ENCODE assay signal across 19 mouse cellular contexts in the genomic region with DNA sequence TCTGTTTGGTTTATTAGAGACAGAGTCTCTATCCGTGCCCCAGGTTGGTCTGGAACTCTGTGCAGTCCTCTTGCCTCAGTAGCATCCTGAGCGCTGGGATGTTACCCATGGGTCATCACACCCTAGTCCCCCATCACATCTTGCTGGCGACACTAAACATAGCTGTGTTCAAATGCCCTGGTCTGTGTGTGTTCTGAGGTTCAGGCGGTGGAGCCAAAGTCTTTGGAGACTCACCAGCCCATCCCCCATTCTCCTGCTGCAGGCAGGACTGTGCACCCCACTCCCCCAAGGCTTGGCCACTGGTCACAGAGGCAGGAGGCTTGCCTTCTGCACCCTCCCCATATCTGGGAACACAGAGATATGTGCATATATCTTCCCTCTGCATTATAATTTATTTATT. TPM values are rescaled to one million over a fixed set of nuclear protein-coding genes. Genes with fewer than 3 reads are reported as not detected.
A peak's percentile ranks its signal among the peaks of the same experiment; 100 is the strongest.
DNase-seq lines count a peak whose midpoint lies in the region; ATAC-seq and TF ChIP-seq lines count a peak whose summit lies in the region.
"Had no signal": no experiment of that assay in that cellular context is flagged by ENCODE, and none has a peak within 500 bp of the region (broad histone marks: within the 10 kb centered on the region; RNA-seq: fewer than 3 reads in every experiment).

No protein-coding gene starts in this region.

- WGBS in heart, adult 2 months: 40% methylated on average over 4 of the region's 4 CpGs
- 68% methylated on average over 4 of the region's 4 CpGs for WGBS in kidney, postnatal 0 days
- WGBS in kidney, embryonic 15.5 days: 76% methylated on average over 4 of the region's 4 CpGs
- 67% methylated on average over 4 of the region's 4 CpGs for WGBS in hindbrain, embryonic 14.5 days
- 64% methylated on average over 4 of the region's 4 CpGs for WGBS in midbrain, embryonic 14.5 days

- no peaks in the 10 kb centered on the region for H3K27me3 ChIP-seq in heart, adult 2 months (ENCODE audit: control insufficient read depth, insufficient read depth, low read length)
- H3K27me3 ChIP-seq in kidney, postnatal 0 days (ENCODE audit: insufficient read depth, low read length): no peaks in the 10 kb centered on the region
- peaks cover 27% of the 10 kb centered on the region for H3K27me3 ChIP-seq in kidney, embryonic 15.5 days
- H3K27me3 ChIP-seq in hindbrain, embryonic 14.5 days (ENCODE audit: control insufficient read depth, insufficient read depth, low read length): no peaks in the 10 kb centered on the region
- H3K27me3 ChIP-seq in midbrain, embryonic 14.5 days (ENCODE audit: control insufficient read depth, insufficient read depth, low read length): no peaks in the 10 kb centered on the region

- no peak; the same call in none of the 2 replicates for TF ChIP-seq POLR2A in heart, adult 2 months (IDR thresholded peaks at IDR 0.05; ENCODE audit: insufficient read depth, low read depth, low read length)

- H3K4me2 ChIP-seq in kidney, postnatal 0 days (ENCODE audit: low read length): no peak overlapping the region
- no peak overlapping the region for H3K4me2 ChIP-seq in kidney, embryonic 15.5 days
- H3K4me2 ChIP-seq in hindbrain, embryonic 14.5 days (replicated peaks): no peak overlapping the region
- no peak overlapping the region for H3K4me2 ChIP-seq in midbrain, embryonic 14.5 days (ENCODE audit: low read length)

- peak overlapping the region; percentile 78 for H3K27ac ChIP-seq in heart, adult 2 months
- no peak overlapping the region for H3K27ac ChIP-seq in kidney, postnatal 0 days
- no peak overlapping the region for H3K27ac ChIP-seq in kidney, embryonic 15.5 days
- H3K27ac ChIP-seq in hindbrain, embryonic 14.5 days: no peak overlapping the region
- H3K27ac ChIP-seq in midbrain, embryonic 14.5 days (replicated peaks; ENCODE audit: low read depth, low read length): peak overlapping the region; percentile 41; the same call in 1 of the 2 replicates

- no peaks in the 10 kb centered on the region for H3K9me3 ChIP-seq in kidney, postnatal 0 days (replicated peaks; ENCODE audit: low read length)
- H3K9me3 ChIP-seq in kidney, embryonic 15.5 days (replicated peaks): no peaks in the 10 kb centered on the region
- H3K9me3 ChIP-seq in hindbrain, embryonic 14.5 days (ENCODE audit: control insufficient read depth, low read length): no peaks in the 10 kb centered on the region
- no peaks in the 10 kb centered on the region for H3K9me3 ChIP-seq in midbrain, embryonic 14.5 days (ENCODE audit: control insufficient read depth, low read length)

- no peak overlapping the region for H3K4me3 ChIP-seq in heart, adult 2 months
- no peak overlapping the region for H3K4me3 ChIP-seq in kidney, postnatal 0 days (replicated peaks; ENCODE audit: low read depth, low read length)
- no peak overlapping the region for H3K4me3 ChIP-seq in kidney, embryonic 15.5 days (replicated peaks)
- no peak overlapping the region for H3K4me3 ChIP-seq in hindbrain, embryonic 14.5 days (replicated peaks; ENCODE audit: low read length)
- no peak overlapping the region for H3K4me3 ChIP-seq in midbrain, embryonic 14.5 days (replicated peaks; ENCODE audit: low read depth, low read length)

- no peak for TF ChIP-seq CTCF in heart, adult 2 months (IDR thresholded peaks at IDR 0.05)
- TF ChIP-seq CTCF in kidney, postnatal 0 days (IDR thresholded peaks at IDR 0.05; ENCODE audit: low read depth): no peak

- no peak for DNase-seq in heart, adult 2 months
- no peak for DNase-seq in heart, postnatal 4 days
- DNase-seq in kidney, postnatal 0 days (ENCODE audit: low spot score): no peak
- DNase-seq in hindbrain, embryonic 14.5 days (ENCODE audit: low spot score): no peak
- no peak for DNase-seq in midbrain, embryonic 14.5 days
- DNase-seq in left cerebral cortex, postnatal 4 days: no peak
- DNase-seq: embryo, embryonic 11 days; kidney, postnatal 14 days; right cerebral cortex, postnatal 4 days; thymus, adult 2 months had no signal

- intact Hi-C loops in heart, adult 2 months (cut with DNase I): no loop called here
- intact Hi-C loops in left cerebral cortex, postnatal 4 days (cut with DNase I): no loop called here

- no peaks in the 10 kb centered on the region for H3K79me2 ChIP-seq in heart, adult 2 months (replicated peaks; ENCODE audit: control insufficient read depth, insufficient read depth, low read length)

- no peak overlapping the region for H3K9ac ChIP-seq in heart, adult 2 months (ENCODE audit: low read depth, low read length)
- H3K9ac ChIP-seq in kidney, postnatal 0 days (ENCODE audit: low read depth, low read length): no peak overlapping the region
- no peak overlapping the region for H3K9ac ChIP-seq in kidney, embryonic 15.5 days
- no peak overlapping the region for H3K9ac ChIP-seq in hindbrain, embryonic 14.5 days
- H3K9ac ChIP-seq in midbrain, embryonic 14.5 days (replicated peaks; ENCODE audit: low read length): no peak overlapping the region

- TF ChIP-seq EP300 in heart, adult 2 months (IDR thresholded peaks at IDR 0.05; ENCODE audit: insufficient read depth, low read depth, low read length): no peak

- no peaks in the 10 kb centered on the region for H3K36me3 ChIP-seq in heart, adult 2 months (ENCODE audit: control insufficient read depth, insufficient read depth, low read length)
- H3K36me3 ChIP-seq in kidney, postnatal 0 days (ENCODE audit: insufficient read depth, low read length): no peaks in the 10 kb centered on the region
- H3K36me3 ChIP-seq in kidney, embryonic 15.5 days: no peaks in the 10 kb centered on the region
- H3K36me3 ChIP-seq in hindbrain, embryonic 14.5 days (replicated peaks; ENCODE audit: control insufficient read depth, insufficient read depth): peaks cover 40% of the 10 kb centered on the region
- peaks cover 44% of the 10 kb centered on the region for H3K36me3 ChIP-seq in midbrain, embryonic 14.5 days (ENCODE audit: control insufficient read depth, insufficient read depth, low read length)

- 0 out of 2 replicates have a peak, but pooled peaks have one; percentile 2 for ATAC-seq in kidney, postnatal 0 days (replicated peaks; ENCODE audit: low FRiP score, low read depth)
- ATAC-seq in kidney, embryonic 15.5 days (replicated peaks; ENCODE audit: low FRiP score): no peak; the same call in 1 of the 2 replicates
- ATAC-seq in hindbrain, embryonic 14.5 days (ENCODE audit: low FRiP score): peak; percentile 8; the same call in 1 of the 2 replicates
- ATAC-seq in midbrain, embryonic 14.5 days (ENCODE audit: low FRiP score, low TSS enrichment): no peak
- ATAC-seq: lung, postnatal 0 days had no signal

- H3K4me1 ChIP-seq in heart, adult 2 months (ENCODE audit: control insufficient read depth, insufficient read depth, low read length): no peaks in the 10 kb centered on the region
- no peaks in the 10 kb centered on the region for H3K4me1 ChIP-seq in kidney, postnatal 0 days (replicated peaks; ENCODE audit: insufficient read depth, low read length)
- H3K4me1 ChIP-seq in kidney, embryonic 15.5 days: no peaks in the 10 kb centered on the region
- H3K4me1 ChIP-seq in hindbrain, embryonic 14.5 days (replicated peaks; ENCODE audit: control insufficient read depth, insufficient read depth, low read length): no peaks in the 10 kb centered on the region
- no peaks in the 10 kb centered on the region for H3K4me1 ChIP-seq in midbrain, embryonic 14.5 days (ENCODE audit: control insufficient read depth, insufficient read depth, low read length)

RNA-seq across cellular contexts. Expression of gene Nmrk2, which starts 2.3 kb away (rescaled TPM):
- 1 to 10 TPM; 8.7 to 8.8 TPM for total RNA-seq in heart, adult 2 months (2021)
- 4.7 and 6.3 TPM in 2 replicates for polyA plus RNA-seq in heart, adult 2 months (2012; rRNA removed)
- total RNA-seq in heart, postnatal 4 days (2021): 10 to 100 TPM; 44.1 to 74.9 TPM
- not detected in 2 replicates for polyA plus RNA-seq in kidney, postnatal 0 days (2015; fragmentation: Nextera tagmentation; extraction: Ambion mirVana)
- 0.18 TPM in 1 of 2 replicates, not detected in the other for polyA plus RNA-seq in kidney, embryonic 15.5 days (2015; fragmentation: Nextera tagmentation; extraction: Ambion mirVana)
- polyA plus RNA-seq in hindbrain, embryonic 14.5 days (2014; fragmentation: Nextera tagmentation; extraction: Ambion mirVana): 0.14 TPM in 1 of 2 replicates, not detected in the other
- not detected in 2 replicates for polyA plus RNA-seq in midbrain, embryonic 14.5 days (2014; fragmentation: Nextera tagmentation; extraction: Ambion mirVana)
- under 1 TPM in 1 of 2 experiments, not detected in 1; 0.44 TPM for total RNA-seq in left cerebral cortex, postnatal 4 days (2021)
- total RNA-seq: ES-E14; granulocyte monocyte progenitor cell, adult 5-6 weeks; megakaryocyte-erythroid progenitor cell, adult 5-6 weeks had no signal
- polyA plus RNA-seq: liver, adult 2 months had no signal

RNA-seq across cellular contexts. Expression of gene 4930442H23Rik, which starts 20.5 kb away (rescaled TPM):
- total RNA-seq in heart, adult 2 months (2021): not detected
- polyA plus RNA-seq in heart, adult 2 months (2012; rRNA removed): not detected in 2 replicates
- total RNA-seq in heart, postnatal 4 days (2021): not detected
- not detected in 2 replicates for polyA plus RNA-seq in kidney, postnatal 0 days (2015; fragmentation: Nextera tagmentation; extraction: Ambion mirVana)
- not detected in 2 replicates for polyA plus RNA-seq in kidney, embryonic 15.5 days (2015; fragmentation: Nextera tagmentation; extraction: Ambion mirVana)
- 0.33 TPM in 1 of 2 replicates, not detected in the other for polyA plus RNA-seq in hindbrain, embryonic 14.5 days (2014; fragmentation: Nextera tagmentation; extraction: Ambion mirVana)
- polyA plus RNA-seq in midbrain, embryonic 14.5 days (2014; fragmentation: Nextera tagmentation; extraction: Ambion mirVana): 0.23 TPM in 1 of 2 replicates, not detected in the other
- not detected for total RNA-seq in left cerebral cortex, postnatal 4 days (2021)
- total RNA-seq: granulocyte monocyte progenitor cell, adult 5-6 weeks; layer of hippocampus, postnatal 14 days; left cerebral cortex, postnatal 25 days; liver, adult 2 months; megakaryocyte-erythroid progenitor cell, adult 5-6 weeks had no signal
- polyA plus RNA-seq: intestine, embryonic 14.5 days; liver, adult 2 months; thymus, adult 2 months had no signal

RNA-seq across cellular contexts. Expression of gene Dapk3, which starts 21.3 kb away (rescaled TPM):
- 10 to 100 TPM; 27.8 to 29.0 TPM for total RNA-seq in heart, adult 2 months (2021)
- 30.6 and 35.5 TPM in 2 replicates for polyA plus RNA-seq in heart, adult 2 months (2012; rRNA removed)
- 10 to 100 TPM; 41.9 to 45.7 TPM for total RNA-seq in heart, postnatal 4 days (2021)
- 42.8 and 43.3 TPM in 2 replicates for polyA plus RNA-seq in kidney, postnatal 0 days (2015; fragmentation: Nextera tagmentation; extraction: Ambion mirVana)
- polyA plus RNA-seq in kidney, embryonic 15.5 days (2015; fragmentation: Nextera tagmentation; extraction: Ambion mirVana): 41.0 and 47.9 TPM in 2 replicates
- polyA plus RNA-seq in hindbrain, embryonic 14.5 days (2014; fragmentation: Nextera tagmentation; extraction: Ambion mirVana): 68.2 and 76.7 TPM in 2 replicates
- polyA plus RNA-seq in midbrain, embryonic 14.5 days (2014; fragmentation: Nextera tagmentation; extraction: Ambion mirVana): 63.3 and 66.9 TPM in 2 replicates
- 10 to 100 TPM; 62.7 to 62.9 TPM for total RNA-seq in left cerebral cortex, postnatal 4 days (2021)

RNA-seq across cellular contexts. Expression of gene Atcay, which starts 26.5 kb away (rescaled TPM):
- total RNA-seq in heart, adult 2 months (2021): under 1 TPM in 1 of 2 experiments, not detected in 1; 0.09 TPM
- polyA plus RNA-seq in heart, adult 2 months (2012; rRNA removed): 0.14 and 0.20 TPM in 2 replicates
- under 1 TPM; 0.23 to 0.24 TPM for total RNA-seq in heart, postnatal 4 days (2021)
- polyA plus RNA-seq in kidney, postnatal 0 days (2015; fragmentation: Nextera tagmentation; extraction: Ambion mirVana): 0.32 TPM in 1 of 2 replicates, not detected in the other
- polyA plus RNA-seq in kidney, embryonic 15.5 days (2015; fragmentation: Nextera tagmentation; extraction: Ambion mirVana): 0.28 and 0.51 TPM in 2 replicates
- 80.2 and 83.1 TPM in 2 replicates for polyA plus RNA-seq in hindbrain, embryonic 14.5 days (2014; fragmentation: Nextera tagmentation; extraction: Ambion mirVana)
- polyA plus RNA-seq in midbrain, embryonic 14.5 days (2014; fragmentation: Nextera tagmentation; extraction: Ambion mirVana): 82.4 and 118 TPM in 2 replicates
- total RNA-seq in left cerebral cortex, postnatal 4 days (2021): 100 to 1,000 TPM; 195 to 206 TPM
- total RNA-seq: granulocyte monocyte progenitor cell, adult 5-6 weeks; liver, adult 2 months; megakaryocyte-erythroid progenitor cell, adult 5-6 weeks had no signal
- polyA plus RNA-seq: liver, adult 2 months; lung, postnatal 0 days had no signal

RNA-seq across cellular contexts. Expression of gene Eef2, which starts 27.7 kb away (rescaled TPM):
- 1,000 to 10,000 TPM; 1,027 to 1,244 TPM for total RNA-seq in heart, adult 2 months (2021)
- 887 and 1,187 TPM in 2 replicates for polyA plus RNA-seq in heart, adult 2 months (2012; rRNA removed)
- total RNA-seq in heart, postnatal 4 days (2021): 1,000 to 10,000 TPM; 1,326 to 1,351 TPM
- 560 and 590 TPM in 2 replicates for polyA plus RNA-seq in kidney, postnatal 0 days (2015; fragmentation: Nextera tagmentation; extraction: Ambion mirVana)
- polyA plus RNA-seq in kidney, embryonic 15.5 days (2015; fragmentation: Nextera tagmentation; extraction: Ambion mirVana): 563 and 597 TPM in 2 replicates
- 413 and 447 TPM in 2 replicates for polyA plus RNA-seq in hindbrain, embryonic 14.5 days (2014; fragmentation: Nextera tagmentation; extraction: Ambion mirVana)
- 479 and 528 TPM in 2 replicates for polyA plus RNA-seq in midbrain, embryonic 14.5 days (2014; fragmentation: Nextera tagmentation; extraction: Ambion mirVana)
- 1,000 to 10,000 TPM; 1,312 to 1,322 TPM for total RNA-seq in left cerebral cortex, postnatal 4 days (2021)

Comparison
In these comparisons a context has a peak if more than half of its experiments do, and no peak if none do; other contexts are left out.
1. ATAC-seq: peak in kidney, postnatal 0 days (single experiment) and hindbrain, embryonic 14.5 days (single experiment); none in kidney, embryonic 15.5 days (single experiment) and midbrain, embryonic 14.5 days (single experiment).
2. H3K27ac ChIP-seq: peak in heart, adult 2 months (single experiment) and midbrain, embryonic 14.5 days (single experiment); none in kidney, postnatal 0 days (single experiment), kidney, embryonic 15.5 days (single experiment) and hindbrain, embryonic 14.5 days (single experiment).